Mouse (Mus musculus) hindlimb bud, embryonic 11.5 days (tissue): Measurements from ENCODE around the gene Clec4n.
"Not testable (repeated sequence)": the region's sequence is repeated elsewhere in the genome, so short reads cannot be mapped to it uniquely, and the experiment has no call there.

Experiments
- DNase-seq: peaks from one replicate; pipeline ENCODE4 v3.0.0-alpha.2; 2012; ENCODE audit warnings: low read depth, low spot score; ENCODE audit errors: extremely low spot score

Clec4n gene

GRCm38 (mm10) chr6:123229644-123230043 is at the start of gene Clec4n:
Gene Clec4n (plus strand): TSS chr6:123229843.
- no peak for DNase-seq

GRCm38 (mm10) chr6:123184862-123185261 is 44.8 kb upstream of the Clec4n start:
- DNase-seq = not testable (repeated sequence)

GRCm38 (mm10) chr6:123207187-123208076 is 22.2 kb upstream of the Clec4n start:
- no peak for DNase-seq

- DNase-seq = not testable (repeated sequence)
Observed at GRCm38 (mm10) chr6:123208077-123208439, 21.6 kb upstream of the Clec4n start.

GRCm38 (mm10) chr6:123211726-123212125 is 17.9 kb upstream of the Clec4n start:
- no peak for DNase-seq

GRCm38 (mm10) chr6:123227519-123228166 is 2.0 kb upstream of the Clec4n start:
- DNase-seq = no peak

GRCm38 (mm10) chr6:123231149-123231548 is 1.5 kb downstream of the Clec4n start:
- DNase-seq = no peak

- no peak for DNase-seq
Observed at GRCm38 (mm10) chr6:123237582-123237981, 7.9 kb downstream of the Clec4n start.

GRCm38 (mm10) chr6:123244201-123244600 is 14.6 kb downstream of the Clec4n start:
- no peak for DNase-seq

- not testable (repeated sequence) for DNase-seq
Observed at GRCm38 (mm10) chr6:123248862-123249261, 19.2 kb downstream of the Clec4n start.

GRCm38 (mm10) chr6:123252735-123253134 is 23.1 kb downstream of the Clec4n start:
- DNase-seq = no peak

GRCm38 (mm10) chr6:123258946-123259345 is 29.3 kb downstream of the Clec4n start:
- no peak for DNase-seq

- DNase-seq = no peak
Observed at GRCm38 (mm10) chr6:123259889-123260603, 30.4 kb downstream of the Clec4n start.

- no peak for DNase-seq
Observed at GRCm38 (mm10) chr6:123260868-123261267, 31.2 kb downstream of the Clec4n start.

GRCm38 (mm10) chr6:123261555-123262161 is 32.0 kb downstream of the Clec4n start, which contains the start of gene Clec4d:
Gene Clec4d (plus strand): TSS chr6:123262111.
- DNase-seq = no peak

- DNase-seq = no peak
Observed at GRCm38 (mm10) chr6:123264194-123264593, 34.6 kb downstream of the Clec4n start.

- no peak for DNase-seq
Observed at GRCm38 (mm10) chr6:123265809-123266208, 36.2 kb downstream of the Clec4n start.

- DNase-seq = no peak
Observed at GRCm38 (mm10) chr6:123266945-123267344, 37.3 kb downstream of the Clec4n start.

GRCm38 (mm10) chr6:123279443-123279842 is 49.8 kb downstream of the Clec4n start:
- no peak for DNase-seq

- no peak for DNase-seq
Observed at GRCm38 (mm10) chr6:123286311-123286710, 56.7 kb downstream of the Clec4n start.

- DNase-seq = no peak
Observed at GRCm38 (mm10) chr6:123288931-123289330, 59.3 kb downstream of the Clec4n start.
